Mouse (Mus musculus) spleen, adult 12 weeks (tissue): ENCODE results near the gene Nedd8.

Experiments
- DNase-seq: peaks from one replicate; pipeline ENCODE4 v3.0.0; 2022; ENCODE audit warnings: low spot score

Nedd8 gene

DNA sequence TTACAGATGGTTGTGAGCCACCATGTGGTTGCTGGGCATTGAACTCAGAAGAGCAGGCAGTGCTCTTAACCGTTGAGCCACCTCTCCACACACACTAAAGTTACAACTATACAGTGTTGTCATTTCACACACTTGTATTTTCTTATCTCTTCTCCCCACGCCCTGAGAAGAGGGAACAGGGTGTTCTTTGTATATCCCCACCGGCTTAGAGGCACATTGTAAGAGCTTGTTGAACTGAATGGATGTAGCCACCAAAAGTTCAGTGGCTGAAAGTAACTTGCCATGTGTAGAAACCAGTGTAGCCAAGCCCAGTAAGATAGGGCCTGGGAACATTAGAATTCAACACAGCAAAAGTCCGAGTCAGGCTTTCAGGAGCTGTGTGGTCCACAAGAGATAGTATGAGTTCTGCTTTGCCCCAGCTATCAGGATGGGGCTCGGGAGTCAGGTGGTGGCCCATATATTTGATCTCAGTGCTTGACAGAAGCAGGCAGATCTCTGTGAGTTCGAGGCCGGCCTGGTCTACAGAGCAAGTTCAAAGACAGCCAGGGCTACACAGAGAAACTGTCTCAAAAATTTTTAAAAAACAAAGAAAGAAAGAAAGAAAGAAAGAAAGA is 57.3 kb downstream of the Nedd8 start:
- DNase-seq = no peak

GRCm38 (mm10) chr14:55613346-55613745 is 58.6 kb downstream of the Nedd8 start:
- no peak for DNase-seq
